Mouse (Mus musculus): ENCODE data around the gene Sez6l.

GRCm38 (mm10) chr5:112384805-112385472 is 192.0 kb downstream of the Sez6l start:
- TF ChIP-seq CTCF (IDR thresholded peaks at IDR 0.05; ENCODE audit: extremely low read depth, insufficient read depth, low read length) (no peak), POLR2A (IDR thresholded peaks at IDR 0.05; ENCODE audit: extremely low read depth, insufficient read depth, low read length) (no peak)
